Mouse (Mus musculus) MEL (cell line): ENCODE data around the gene Met. TPM values are rescaled to one million over a fixed set of nuclear protein-coding genes. Genes with fewer than 3 reads are reported as not detected.

Experiments
- DNase-seq: peaks from one replicate; pipeline ENCODE4 v3.0.0; 2011; ENCODE audit warnings: low read depth, low spot score
- H3K27ac ChIP-seq: 2 replicates; pipeline ENCODE4 v1.5.1; 2012; ENCODE audit warnings: low read depth, mild to moderate bottlenecking, control low read depth, low read length, moderate library complexity; ENCODE audit not compliant: control insufficient read depth
- H3K27me3 ChIP-seq, 2 experiments: fragments of 150-350 bp in 1 of 2; sonication (generic) in 1 of 2; 2 replicates each; pipeline ENCODE4 v1.6.1; 2012; ENCODE audit warnings: low read length in 2 of 2, mild to moderate bottlenecking in 2 of 2, improper control_type of control experiment in 1 of 2, moderate library complexity in 1 of 2; ENCODE audit not compliant: insufficient read depth in 2 of 2, control insufficient read depth in 1 of 2
- H3K36me3 ChIP-seq, 2 experiments: 2 replicates each; pipeline ENCODE4 v1.6.1; 2012 to 2014; ENCODE audit warnings: low read length in 2 of 2, improper control_type of control experiment in 1 of 2, inconsistent platforms in 1 of 2, mild to moderate bottlenecking in 1 of 2; ENCODE audit not compliant: insufficient read depth in 2 of 2, control insufficient read depth in 1 of 2
- H3K4me1 ChIP-seq, 2 experiments: fragments of 150-350 bp in 1 of 2; sonication (generic) in 1 of 2; 2 replicates each; pipeline ENCODE4 v1.6.1; 2012; ENCODE audit warnings: low read length in 2 of 2, improper control_type of control experiment in 1 of 2, mild to moderate bottlenecking in 1 of 2; ENCODE audit not compliant: insufficient read depth in 2 of 2, control insufficient read depth in 1 of 2
- H3K4me3 ChIP-seq, 2 experiments: fragments of 150-350 bp in 1 of 2; sonication (generic) in 1 of 2; 2 replicates each; pipeline ENCODE4 v1.5.1; 2012; ENCODE audit warnings: low read depth in 2 of 2, low read length in 2 of 2, mild to moderate bottlenecking in 2 of 2, moderate library complexity in 2 of 2, control low read depth in 1 of 2, improper control_type of control experiment in 1 of 2; ENCODE audit not compliant: control insufficient read depth in 1 of 2, insufficient read depth in 1 of 2
- H3K79me2 ChIP-seq: 2 replicates; pipeline ENCODE4 v1.6.1; 2012; ENCODE audit warnings: mild to moderate bottlenecking, low read length, moderate library complexity; ENCODE audit not compliant: control insufficient read depth, poor library complexity, insufficient read depth
- H3K9ac ChIP-seq: 2 replicates; pipeline ENCODE4 v1.6.1; 2012; ENCODE audit warnings: low read depth, mild to moderate bottlenecking, control low read depth, low read length, moderate library complexity; ENCODE audit not compliant: control insufficient read depth, poor library complexity, severe bottlenecking
- H3K9me3 ChIP-seq: fragments of 150-350 bp; sonication (generic); replicated peaks from 2 replicates; pipeline ENCODE4 v1.6.1; 2012; ENCODE audit warnings: mild to moderate bottlenecking, low read length, improper control_type of control experiment, moderate library complexity; ENCODE audit not compliant: insufficient read depth
- CHD1 ChIP-seq: IDR thresholded peaks from 2 replicates; pipeline ENCODE4 v1.6.1; 2012; ENCODE audit warnings: low read depth, mild to moderate bottlenecking, inconsistent platforms, low read length, improper control_type of control experiment
- EP300 ChIP-seq, 2 experiments: IDR thresholded peaks; 2 replicates each; pipeline ENCODE4 v1.6.1; 2011; ENCODE audit warnings: improper control_type of control experiment in 2 of 2, low read length in 2 of 2, low read depth in 1 of 2, mild to moderate bottlenecking in 1 of 2
- ETS1 ChIP-seq: IDR thresholded peaks from 2 replicates; pipeline ENCODE4 v1.6.1; 2012; ENCODE audit warnings: low read depth, mild to moderate bottlenecking, inconsistent platforms, low read length, improper control_type of control experiment, moderate library complexity
- GATA1 ChIP-seq: IDR thresholded peaks from 2 replicates; pipeline ENCODE4 v1.6.1; 2011; ENCODE audit warnings: low read depth, low read length, improper control_type of control experiment
- MYB ChIP-seq: IDR thresholded peaks from 2 replicates; pipeline ENCODE4 v1.6.1; 2011; ENCODE audit warnings: mild to moderate bottlenecking, low read depth, low read length, improper control_type of control experiment
- NRF1 ChIP-seq: IDR thresholded peaks from 2 replicates; pipeline ENCODE4 v1.6.1; 2014; ENCODE audit warnings: low read depth, mild to moderate bottlenecking, inconsistent platforms, low read length, improper control_type of control experiment, moderate library complexity; ENCODE audit not compliant: poor library complexity, insufficient read depth, severe bottlenecking
- SIN3A ChIP-seq: IDR thresholded peaks from 2 replicates; pipeline ENCODE4 v1.6.1; 2012; ENCODE audit warnings: low read length, improper control_type of control experiment, inconsistent platforms
- USF2 ChIP-seq, 2 experiments: IDR thresholded peaks; 2 replicates each; pipeline ENCODE4 v1.6.1; 2011 to 2012; ENCODE audit warnings: improper control_type of control experiment in 2 of 2, low read length in 2 of 2, borderline replicate concordance in 1 of 2, inconsistent platforms in 1 of 2, low read depth in 1 of 2, mild to moderate bottlenecking in 1 of 2; ENCODE audit not compliant: insufficient read depth in 1 of 2
- ZC3H11A ChIP-seq: IDR thresholded peaks from 2 replicates; pipeline ENCODE4 v1.6.1; 2012; ENCODE audit warnings: low read depth, mild to moderate bottlenecking, inconsistent platforms, low read length, improper control_type of control experiment
- polyA plus RNA-seq, 2 experiments: library from polyadenylated mRNA; stranded (reverse) in 1 of 2; unstranded in 1 of 2; fragments of >175 nt in 1 of 2; fragments of >200 nt in 1 of 2; gene quantifications; 2 replicates each; pipeline versions ENCODE4 v1.2.1 to v1.2.4; 2012; ENCODE audit warnings: low replicate concordance in 2 of 2, low read depth in 1 of 2; ENCODE audit not compliant: insufficient read length in 2 of 2, insufficient read depth in 1 of 2, missing spikeins in 1 of 2
- total RNA-seq: library from RNA; depleted of rRNA; stranded (reverse); fragments of 300-350 nt; gene quantifications from 2 replicates; pipeline ENCODE4 v1.2.3, GENCODE M21; 2012

Met gene
- total and polyA plus RNA-seq, 3 experiments = not detected

GRCm38 (mm10) chr6:17573732-17574131 lies 110.1 kb downstream of the Met start:
- Histone ChIP-seq H3K27me3 (no peaks in the 10 kb centered on the region; a peak in 1 of 4 replicates), H3K4me3 (no peak overlapping the region)

GRCm38 (mm10) chr6:17578092-17578760 lies 114.6 kb downstream of the Met start:
- no peaks in the 10 kb centered on the region for H3K4me1 ChIP-seq
- H3K36me3 ChIP-seq = no peaks in the 10 kb centered on the region
- no peak overlapping the region for H3K4me3 ChIP-seq
- no peak overlapping the region for H3K27ac ChIP-seq
- H3K79me2 ChIP-seq = no peaks in the 10 kb centered on the region
- no peak for TF ChIP-seq EP300 (IDR thresholded peaks at IDR 0.05; ENCODE audit: low read depth in 1 of 2, low read length in 2 of 2)
- H3K27me3 ChIP-seq = no peaks in the 10 kb centered on the region
- H3K9me3 ChIP-seq = no peaks in the 10 kb centered on the region
- H3K9ac ChIP-seq = no peak overlapping the region
- DNase-seq = no peak

More at GRCm38 (mm10) chr6:17573732-17574131, 110.1 kb downstream of the Met start:
- TF ChIP-seq GATA1 (no peak), CHD1 (no peak), ZC3H11A (no peak), USF2 (IDR thresholded peaks at IDR 0.05; ENCODE audit: borderline replicate concordance in 1 of 2, insufficient read depth in 1 of 2, low read depth in 1 of 2, low read length in 2 of 2) (no peak), SIN3A (no peak)
- TF ChIP-seq, all 39 proteins: peak for 0
- Histone ChIP-seq H3K27ac (no peak overlapping the region), H3K36me3 (no peaks in the 10 kb centered on the region), H3K9ac (no peak overlapping the region), H3K79me2 (no peaks in the 10 kb centered on the region), H3K9me3 (no peaks in the 10 kb centered on the region), H3K4me1 (no peaks in the 10 kb centered on the region)
- no peak for DNase-seq

GRCm38 (mm10) chr6:17580349-17580748 lies 116.7 kb downstream of the Met start:
- H3K9me3 ChIP-seq = no peaks in the 10 kb centered on the region
- no peak overlapping the region for H3K4me3 ChIP-seq
- H3K79me2 ChIP-seq = no peaks in the 10 kb centered on the region
- DNase-seq = no peak
- no peaks in the 10 kb centered on the region; a peak in 1 of 4 replicates for H3K27me3 ChIP-seq
- TF ChIP-seq NRF1 (no peak), ETS1 (no peak), MYB (no peak)
- H3K27ac ChIP-seq = no peak overlapping the region
- H3K9ac ChIP-seq = no peak overlapping the region
- H3K36me3 ChIP-seq = no peaks in the 10 kb centered on the region
- no peaks in the 10 kb centered on the region for H3K4me1 ChIP-seq
